Mouse (Mus musculus): Measurements from ENCODE around the gene Rabgap1l. TPM values are rescaled to one million over a fixed set of nuclear protein-coding genes. Genes with fewer than 3 reads are reported as not detected.

Rabgap1l gene
- polyA plus RNA-seq, 1 experiment: 14.2 TPM

DNA sequence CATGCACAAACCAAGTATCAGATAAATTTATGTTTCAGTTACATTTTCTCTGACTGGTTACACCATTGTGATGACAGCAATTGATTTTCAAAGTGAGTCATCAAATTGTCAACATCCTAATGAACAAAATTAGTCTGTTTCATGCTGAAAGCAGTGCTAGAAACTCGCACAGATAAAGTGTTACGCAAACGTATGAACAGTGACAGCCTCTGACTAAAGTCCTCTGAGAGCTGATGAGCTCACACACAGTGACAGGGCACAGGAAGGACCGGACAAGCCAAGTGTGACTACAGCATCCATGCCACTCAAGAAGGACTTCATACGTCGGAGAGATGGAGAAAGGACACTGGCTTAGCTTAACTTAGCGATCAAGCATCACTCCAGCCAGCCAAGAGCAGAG, 419.7 kb downstream of the Rabgap1l start:
- H3K4me3 ChIP-seq (ENCODE audit: control insufficient read depth, low read depth, low read length): no peak overlapping the region
- no peaks in the 10 kb centered on the region for H3K36me3 ChIP-seq (ENCODE audit: control insufficient read depth, insufficient read depth, low read length)
- H3K27me3 ChIP-seq (ENCODE audit: control insufficient read depth, insufficient read depth, low read length): no peaks in the 10 kb centered on the region
- H3K27ac ChIP-seq (ENCODE audit: control insufficient read depth, insufficient read depth, low read depth, low read length): no peak overlapping the region
- TF ChIP-seq POLR2A (IDR thresholded peaks at IDR 0.05; ENCODE audit: control insufficient read depth, low read depth, low read length): no peak
- no peak for TF ChIP-seq CTCF (IDR thresholded peaks at IDR 0.05; ENCODE audit: control insufficient read depth, insufficient read depth, insufficient replicate concordance, low read depth, low read length)
- H3K4me1 ChIP-seq (ENCODE audit: control insufficient read depth, insufficient read depth, low read length): no peaks in the 10 kb centered on the region

DNA sequence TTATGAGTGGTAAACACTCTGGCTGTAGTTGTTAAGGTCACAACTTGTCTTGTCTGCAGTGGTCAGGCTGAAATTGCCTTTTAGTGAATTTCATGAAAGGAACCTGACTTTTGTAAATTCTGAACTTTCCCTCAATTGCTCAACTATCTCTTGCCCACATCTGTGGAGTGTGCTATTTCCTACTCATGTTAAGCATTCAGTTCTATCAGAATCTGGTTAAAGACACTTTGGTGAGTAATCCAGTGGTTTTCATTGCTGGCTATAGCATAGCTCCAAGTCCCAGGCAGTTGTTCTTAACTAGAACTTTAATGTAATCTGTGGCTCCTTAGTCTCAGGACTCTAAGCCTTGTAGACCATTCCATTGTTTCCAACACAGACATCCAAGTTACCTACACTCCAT, 421.3 kb downstream of the Rabgap1l start:
- no peaks in the 10 kb centered on the region for H3K36me3 ChIP-seq (ENCODE audit: control insufficient read depth, insufficient read depth, low read length)
- TF ChIP-seq CTCF (IDR thresholded peaks at IDR 0.05; ENCODE audit: control insufficient read depth, insufficient read depth, insufficient replicate concordance, low read depth, low read length) (no peak), POLR2A (IDR thresholded peaks at IDR 0.05; ENCODE audit: control insufficient read depth, low read depth, low read length) (no peak)
- H3K27ac ChIP-seq (ENCODE audit: control insufficient read depth, insufficient read depth, low read depth, low read length): no peak overlapping the region
- H3K4me3 ChIP-seq (ENCODE audit: control insufficient read depth, low read depth, low read length): no peak overlapping the region
- no peaks in the 10 kb centered on the region for H3K4me1 ChIP-seq (ENCODE audit: control insufficient read depth, insufficient read depth, low read length)
- no peaks in the 10 kb centered on the region for H3K27me3 ChIP-seq (ENCODE audit: control insufficient read depth, insufficient read depth, low read length)

DNA sequence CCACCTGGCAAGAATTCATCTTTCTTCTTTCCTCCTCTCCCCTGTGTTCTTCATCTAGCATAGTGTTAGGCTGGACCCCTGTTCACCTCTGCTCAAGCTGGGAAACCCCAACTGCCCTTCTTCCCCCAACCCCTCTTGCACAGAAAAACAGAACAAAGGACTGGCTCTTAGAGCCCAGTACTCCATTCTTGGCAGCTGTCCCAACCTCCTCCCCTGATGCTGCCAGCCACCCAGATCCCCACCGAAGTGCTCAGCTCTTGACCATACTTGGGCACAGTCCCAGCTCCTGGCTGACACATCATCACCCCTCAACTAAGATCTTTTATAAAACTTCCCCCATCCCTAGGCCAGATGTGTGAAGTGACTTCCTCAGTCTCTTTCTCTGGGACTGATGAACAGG, 422.5 kb downstream of the Rabgap1l start:
- Histone ChIP-seq H3K4me3 (ENCODE audit: control insufficient read depth, low read depth, low read length) (no peak overlapping the region), H3K36me3 (ENCODE audit: control insufficient read depth, insufficient read depth, low read length) (no peaks in the 10 kb centered on the region), H3K27me3 (ENCODE audit: control insufficient read depth, insufficient read depth, low read length) (no peaks in the 10 kb centered on the region), H3K4me1 (ENCODE audit: control insufficient read depth, insufficient read depth, low read length) (no peaks in the 10 kb centered on the region), H3K27ac (ENCODE audit: control insufficient read depth, insufficient read depth, low read depth, low read length) (no peak overlapping the region)
- TF ChIP-seq POLR2A (IDR thresholded peaks at IDR 0.05; ENCODE audit: control insufficient read depth, low read depth, low read length) (no peak), CTCF (IDR thresholded peaks at IDR 0.05; ENCODE audit: control insufficient read depth, insufficient read depth, insufficient replicate concordance, low read depth, low read length) (no peak)

DNA sequence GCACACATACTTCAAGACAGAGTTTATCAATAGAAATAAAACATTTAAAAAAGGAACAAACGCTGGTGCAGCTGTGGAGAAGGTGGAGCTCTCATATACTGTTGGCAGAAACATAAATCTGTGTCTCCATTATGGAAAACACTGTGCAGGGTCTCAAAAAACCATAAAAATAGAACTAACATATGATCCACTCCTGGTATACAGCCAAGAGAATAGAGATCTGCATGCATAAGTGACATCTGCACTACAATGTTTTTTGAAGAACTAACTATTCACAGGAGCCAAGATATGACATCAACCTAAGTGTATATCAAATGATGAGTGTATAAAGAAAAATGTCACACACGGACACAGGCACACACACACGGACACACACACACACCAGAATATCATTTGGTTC, 426.4 kb downstream of the Rabgap1l start:
- H3K27me3 ChIP-seq (ENCODE audit: control insufficient read depth, insufficient read depth, low read length): no peaks in the 10 kb centered on the region
- H3K4me1 ChIP-seq (ENCODE audit: control insufficient read depth, insufficient read depth, low read length): no peaks in the 10 kb centered on the region
- TF ChIP-seq POLR2A (IDR thresholded peaks at IDR 0.05; ENCODE audit: control insufficient read depth, low read depth, low read length): no peak
- TF ChIP-seq CTCF (IDR thresholded peaks at IDR 0.05; ENCODE audit: control insufficient read depth, insufficient read depth, insufficient replicate concordance, low read depth, low read length): no peak
- no peaks in the 10 kb centered on the region for H3K36me3 ChIP-seq (ENCODE audit: control insufficient read depth, insufficient read depth, low read length)
- H3K4me3 ChIP-seq (ENCODE audit: control insufficient read depth, low read depth, low read length): no peak overlapping the region
- no peak overlapping the region for H3K27ac ChIP-seq (ENCODE audit: control insufficient read depth, insufficient read depth, low read depth, low read length)

DNA sequence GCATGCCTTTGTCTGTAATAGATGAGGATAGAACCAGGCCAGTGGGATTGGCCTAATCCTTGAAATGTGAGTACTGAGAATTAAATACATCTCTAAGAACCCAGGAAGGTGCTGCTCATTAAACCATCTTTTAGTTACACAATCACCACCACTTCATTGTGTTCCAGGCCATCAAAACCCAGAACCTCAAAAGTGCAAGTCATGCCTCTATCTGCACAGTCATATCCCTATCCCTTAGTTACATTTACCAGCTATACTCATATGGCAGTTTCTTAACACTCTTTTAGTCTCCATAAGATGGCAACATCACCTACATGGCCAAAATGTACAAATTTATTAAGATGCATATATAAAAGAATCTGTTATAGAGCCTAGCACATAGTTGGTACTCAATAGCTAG, 435.7 kb downstream of the Rabgap1l start:
- H3K27me3 ChIP-seq (ENCODE audit: control insufficient read depth, insufficient read depth, low read length): no peaks in the 10 kb centered on the region
- no peak overlapping the region for H3K4me3 ChIP-seq (ENCODE audit: control insufficient read depth, low read depth, low read length)
- TF ChIP-seq CTCF (IDR thresholded peaks at IDR 0.05; ENCODE audit: control insufficient read depth, insufficient read depth, insufficient replicate concordance, low read depth, low read length) (no peak), POLR2A (IDR thresholded peaks at IDR 0.05; ENCODE audit: control insufficient read depth, low read depth, low read length) (no peak)
- H3K36me3 ChIP-seq (ENCODE audit: control insufficient read depth, insufficient read depth, low read length): no peaks in the 10 kb centered on the region
- no peaks in the 10 kb centered on the region for H3K4me1 ChIP-seq (ENCODE audit: control insufficient read depth, insufficient read depth, low read length)
- H3K27ac ChIP-seq (ENCODE audit: control insufficient read depth, insufficient read depth, low read depth, low read length): no peak overlapping the region

DNA sequence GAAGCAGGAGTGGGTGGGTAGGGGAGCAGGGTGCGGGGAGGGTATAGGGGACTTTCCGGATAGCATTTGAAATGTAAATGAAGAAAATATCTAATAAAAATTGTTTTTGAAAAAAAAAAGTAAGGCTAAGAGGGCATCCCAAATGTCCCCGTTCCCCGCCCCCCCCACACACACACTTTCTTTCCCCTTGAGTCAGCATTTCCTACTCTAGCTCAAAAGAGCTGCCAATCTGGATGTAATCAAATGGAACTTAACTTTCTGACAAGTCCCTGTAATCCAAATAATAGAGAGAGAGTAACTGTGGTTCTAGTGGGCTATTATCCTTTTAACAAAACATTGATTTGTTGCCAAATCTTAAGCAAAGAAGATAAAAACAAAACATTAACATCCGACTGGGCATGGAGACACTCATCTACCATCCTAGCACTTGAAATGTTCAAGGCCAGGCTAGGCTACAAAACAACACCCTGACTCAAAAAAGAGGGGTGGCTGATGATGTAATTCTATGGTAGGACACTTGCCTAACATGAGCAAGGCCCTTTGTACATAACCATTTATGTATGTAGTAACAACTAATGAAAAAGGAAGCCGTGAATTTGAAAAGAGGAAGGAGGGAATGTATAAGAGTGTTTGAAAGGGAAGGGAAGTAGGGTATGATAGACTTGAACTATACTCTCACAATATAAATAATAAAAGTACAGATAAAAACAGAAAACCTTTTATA, 439.1 kb downstream of the Rabgap1l start:
- Histone ChIP-seq H3K27ac (ENCODE audit: control insufficient read depth, insufficient read depth, low read depth, low read length) (no peak overlapping the region), H3K27me3 (ENCODE audit: control insufficient read depth, insufficient read depth, low read length) (no peaks in the 10 kb centered on the region), H3K4me3 (ENCODE audit: control insufficient read depth, low read depth, low read length) (no peak overlapping the region), H3K36me3 (ENCODE audit: control insufficient read depth, insufficient read depth, low read length) (no peaks in the 10 kb centered on the region), H3K4me1 (ENCODE audit: control insufficient read depth, insufficient read depth, low read length) (no peaks in the 10 kb centered on the region)
- TF ChIP-seq POLR2A (IDR thresholded peaks at IDR 0.05; ENCODE audit: control insufficient read depth, low read depth, low read length) (no peak), CTCF (IDR thresholded peaks at IDR 0.05; ENCODE audit: control insufficient read depth, insufficient read depth, insufficient replicate concordance, low read depth, low read length) (no peak)

DNA sequence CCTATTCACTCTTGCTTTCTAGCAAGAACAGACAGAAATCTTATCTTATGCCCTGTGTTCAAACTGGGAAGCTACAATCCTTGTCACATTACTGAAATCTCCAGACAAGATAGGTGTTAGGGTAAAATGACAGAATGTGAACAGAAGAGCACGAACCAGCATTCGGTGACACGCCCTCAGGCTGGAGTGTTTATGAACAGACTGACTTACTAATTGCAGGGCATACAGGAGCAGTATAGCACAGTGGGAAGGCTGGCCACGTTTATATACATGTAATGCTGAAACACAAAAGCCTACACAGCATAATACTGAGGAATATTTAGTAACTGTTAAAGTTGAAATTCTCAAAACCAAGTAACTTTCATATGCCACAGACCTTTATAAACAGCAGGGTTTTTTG, 440.7 kb downstream of the Rabgap1l start:
- H3K36me3 ChIP-seq (ENCODE audit: control insufficient read depth, insufficient read depth, low read length): no peaks in the 10 kb centered on the region
- TF ChIP-seq CTCF (IDR thresholded peaks at IDR 0.05; ENCODE audit: control insufficient read depth, insufficient read depth, insufficient replicate concordance, low read depth, low read length) (no peak), POLR2A (IDR thresholded peaks at IDR 0.05; ENCODE audit: control insufficient read depth, low read depth, low read length) (no peak)
- H3K27ac ChIP-seq (ENCODE audit: control insufficient read depth, insufficient read depth, low read depth, low read length): no peak overlapping the region
- H3K27me3 ChIP-seq (ENCODE audit: control insufficient read depth, insufficient read depth, low read length): no peaks in the 10 kb centered on the region
- H3K4me3 ChIP-seq (ENCODE audit: control insufficient read depth, low read depth, low read length): no peak overlapping the region
- no peaks in the 10 kb centered on the region for H3K4me1 ChIP-seq (ENCODE audit: control insufficient read depth, insufficient read depth, low read length)
